Mouse (Mus musculus): Measurements from ENCODE around the gene Hoxc6.

Gene Hoxc6

DNA sequence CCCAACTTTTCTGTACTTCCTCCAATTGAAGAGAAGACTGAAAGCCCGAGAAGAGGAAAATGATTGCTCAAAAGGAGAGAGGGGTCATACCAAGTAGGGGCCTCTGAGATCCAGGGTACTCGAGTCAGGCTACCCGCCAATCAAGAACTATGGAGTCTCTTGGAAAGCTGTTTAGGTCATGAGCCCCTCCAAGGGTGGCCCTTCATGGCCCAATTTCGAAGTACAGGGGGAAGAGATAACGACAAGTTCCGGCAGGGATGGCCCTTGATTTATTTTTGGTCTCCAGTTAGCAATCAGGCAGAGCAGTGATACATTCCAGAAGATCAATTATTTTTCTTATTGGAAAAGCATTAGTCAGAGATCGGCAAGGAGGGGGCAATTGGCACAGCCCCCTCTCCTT lies 6.3 kb upstream of the Hoxc6 start:
- DNase-seq (ENCODE audit: low read depth) = no peak

DNA sequence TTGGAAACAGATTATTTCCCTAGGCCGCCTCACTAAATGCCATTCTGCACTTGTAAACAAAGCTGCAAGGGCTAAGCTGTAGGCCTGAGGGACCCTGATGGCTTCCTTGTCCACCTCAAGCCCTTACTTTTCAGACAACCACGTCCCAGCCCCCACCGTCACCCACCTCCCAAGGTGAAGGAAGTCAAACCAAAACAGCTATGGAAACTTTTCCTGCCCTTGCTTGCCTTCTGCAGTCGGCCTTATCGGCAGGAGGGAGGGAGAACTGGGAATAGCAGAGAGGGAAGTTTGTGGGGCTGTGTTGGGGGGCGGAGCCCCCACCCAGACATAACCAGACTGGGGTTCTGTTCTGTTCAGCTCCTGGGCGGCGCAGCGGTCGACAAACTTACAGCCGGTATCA lies 5.9 kb upstream of the Hoxc6 start:
- DNase-seq (ENCODE audit: low read depth) = no peak

DNA sequence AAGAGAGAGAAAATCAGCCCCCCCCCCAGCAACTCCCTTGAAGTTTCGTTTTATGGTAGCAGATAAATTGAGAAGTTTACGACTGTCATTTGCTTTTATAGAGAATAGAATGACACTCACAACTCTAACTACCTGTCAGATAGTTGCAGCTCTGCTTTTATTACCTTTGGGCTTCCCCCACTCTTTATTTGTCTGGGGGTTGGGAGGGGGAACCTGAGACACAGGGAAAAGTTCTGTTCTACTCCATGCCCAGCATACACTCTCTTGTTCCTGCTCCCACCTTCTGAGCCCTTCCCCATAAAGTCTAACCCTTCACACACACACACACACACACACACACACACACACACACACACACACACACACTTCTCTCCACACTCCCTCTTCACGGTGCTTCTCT lies 5.2 kb upstream of the Hoxc6 start:
- DNase-seq (ENCODE audit: low read depth) = no peak

DNA sequence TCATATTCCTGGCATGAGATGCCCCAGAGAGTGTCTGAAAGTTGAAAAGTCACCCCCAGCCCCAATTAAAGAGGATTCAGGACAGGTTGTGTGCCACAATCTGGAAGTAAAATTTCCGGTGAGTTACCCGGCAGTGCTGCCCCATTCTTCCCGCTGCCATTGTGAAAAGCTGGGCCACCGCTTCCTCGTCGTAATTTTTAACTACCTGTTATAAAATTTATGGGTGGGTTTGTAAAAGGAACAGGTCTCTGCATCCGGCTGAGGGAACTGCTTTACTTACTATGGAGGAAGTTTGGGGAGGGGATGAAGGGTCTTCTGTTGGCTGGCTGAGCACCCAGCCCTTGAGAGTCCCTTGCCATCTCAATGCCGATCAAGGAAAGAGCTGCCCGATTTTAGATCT lies 1.5 kb upstream of the Hoxc6 start:
- DNase-seq (ENCODE audit: low read depth) = no peak

DNA sequence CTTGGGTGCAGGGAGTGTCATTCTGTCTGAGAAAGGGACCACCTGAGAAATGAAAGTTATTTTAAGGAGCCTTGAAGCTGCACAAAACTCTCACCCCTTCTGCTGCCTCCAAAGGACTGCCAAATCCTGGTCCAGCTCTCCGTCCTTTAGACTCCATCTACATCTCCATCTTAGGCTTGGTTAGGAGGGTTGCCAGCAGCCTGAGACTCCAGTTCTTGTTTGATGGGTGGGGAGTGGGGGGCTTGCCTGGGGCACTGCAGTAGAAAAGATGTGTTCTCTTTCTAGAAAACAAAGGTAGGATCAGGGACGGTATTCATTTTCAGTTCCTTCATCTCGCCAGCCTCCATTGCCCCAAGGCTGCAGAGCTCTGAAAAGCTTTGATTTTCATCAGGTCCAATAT lies 626 bp upstream of the Hoxc6 start:
- no peak for DNase-seq (ENCODE audit: low read depth)

DNA sequence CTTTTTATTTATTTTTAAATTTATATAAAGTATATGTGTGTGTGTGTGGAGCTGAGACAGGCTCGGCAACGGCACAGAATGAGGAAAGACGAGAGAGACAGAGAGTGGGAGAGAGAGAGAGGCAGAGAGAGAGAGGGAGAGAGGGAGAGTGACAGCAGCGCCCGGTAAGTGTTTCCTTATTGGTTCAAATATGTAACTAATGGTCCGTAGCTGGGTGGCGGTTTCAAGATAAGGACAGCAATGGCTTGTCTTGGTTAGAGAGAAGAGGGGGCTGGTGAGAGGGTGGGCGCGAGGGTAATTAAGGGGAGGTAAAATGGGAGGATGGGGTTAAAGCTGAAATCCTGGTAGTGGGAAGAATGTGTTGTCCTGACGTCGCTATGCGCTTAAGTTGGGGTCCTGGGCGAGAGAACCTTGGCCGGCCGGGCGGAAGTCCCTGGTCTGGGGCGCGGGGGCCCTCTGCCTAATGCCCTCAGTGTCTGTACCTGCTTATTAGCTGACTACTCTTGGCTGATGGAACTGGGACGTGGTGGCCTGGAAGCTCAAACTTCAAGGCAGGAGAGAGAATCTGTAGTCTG lies 638 bp downstream of the Hoxc6 start:
- DNase-seq (ENCODE audit: low read depth) = no peak

DNA sequence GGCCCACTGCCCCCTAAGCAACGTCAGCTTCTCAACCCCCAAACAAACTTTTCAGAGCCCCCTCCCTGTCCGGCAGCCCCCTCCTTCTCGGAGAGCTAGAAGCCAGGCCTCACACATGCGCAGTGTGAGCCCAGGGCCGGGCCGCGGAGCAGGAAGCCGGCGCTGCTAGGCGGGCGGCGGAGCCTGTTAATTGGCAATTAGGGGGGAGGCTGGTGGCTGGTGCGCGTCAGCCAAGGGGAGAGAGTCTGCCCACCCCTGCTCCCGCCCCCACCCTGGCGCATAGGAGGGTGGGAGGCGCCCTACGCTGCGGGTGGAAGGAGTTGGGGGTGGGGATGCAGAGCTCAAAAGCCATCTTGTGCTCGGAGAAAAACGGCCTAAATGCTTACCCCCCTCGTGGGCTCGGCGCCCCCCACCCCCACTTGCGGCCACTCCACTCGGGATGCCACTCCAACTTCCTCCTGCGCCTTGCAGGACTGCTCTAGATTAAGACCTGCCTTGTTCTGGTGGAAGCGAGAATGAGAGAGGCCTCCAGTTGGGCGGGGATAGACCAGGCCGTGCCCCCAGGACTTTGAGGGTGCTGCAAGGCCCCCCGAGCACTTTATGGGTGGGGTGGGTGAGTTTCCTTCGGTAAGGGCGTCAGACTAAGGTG lies 1.2 kb downstream of the Hoxc6 start:
- DNase-seq (ENCODE audit: low read depth) = peak; percentile 70

DNA sequence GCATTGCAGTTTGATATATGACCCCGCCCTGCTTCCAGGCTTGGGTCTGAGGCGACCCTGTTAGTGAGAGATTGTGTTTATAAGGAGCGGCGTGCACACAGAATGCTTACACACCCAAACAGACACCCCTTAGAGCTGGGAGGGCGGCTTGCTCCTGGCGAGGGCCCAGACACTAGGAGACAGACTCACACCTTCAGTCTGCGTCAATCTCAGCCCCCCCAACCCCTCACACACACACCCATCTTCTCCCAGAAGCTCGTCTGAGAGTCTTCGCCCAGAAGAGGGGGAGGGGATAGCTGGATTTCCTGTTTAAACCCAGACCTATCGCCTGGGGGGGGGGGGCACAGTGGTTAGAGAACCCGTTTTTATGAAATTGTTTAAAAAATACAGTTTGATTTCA lies 1.9 kb downstream of the Hoxc6 start:
- no peak for DNase-seq (ENCODE audit: low read depth)

DNA sequence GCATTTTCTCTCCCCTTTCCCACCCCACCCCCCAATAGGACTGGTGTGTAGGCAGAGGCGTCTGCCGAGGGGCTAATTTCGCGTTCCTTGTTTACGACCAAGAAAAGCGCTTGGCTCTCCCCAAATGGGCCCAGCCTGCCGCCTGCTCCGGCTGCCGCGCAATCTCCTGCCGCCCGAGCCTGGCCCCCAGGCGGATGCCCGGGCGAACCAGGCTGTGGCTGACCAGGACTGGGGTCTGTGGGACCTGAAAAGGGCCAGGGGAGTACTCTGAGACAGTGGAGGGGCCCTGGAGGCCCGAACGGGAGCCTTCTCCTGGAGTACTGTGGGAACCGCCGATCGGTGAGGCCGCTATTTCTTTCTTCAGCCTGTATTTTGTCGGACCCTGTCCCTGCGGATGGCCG lies 2.4 kb downstream of the Hoxc6 start:
- no peak for DNase-seq (ENCODE audit: low read depth)

DNA sequence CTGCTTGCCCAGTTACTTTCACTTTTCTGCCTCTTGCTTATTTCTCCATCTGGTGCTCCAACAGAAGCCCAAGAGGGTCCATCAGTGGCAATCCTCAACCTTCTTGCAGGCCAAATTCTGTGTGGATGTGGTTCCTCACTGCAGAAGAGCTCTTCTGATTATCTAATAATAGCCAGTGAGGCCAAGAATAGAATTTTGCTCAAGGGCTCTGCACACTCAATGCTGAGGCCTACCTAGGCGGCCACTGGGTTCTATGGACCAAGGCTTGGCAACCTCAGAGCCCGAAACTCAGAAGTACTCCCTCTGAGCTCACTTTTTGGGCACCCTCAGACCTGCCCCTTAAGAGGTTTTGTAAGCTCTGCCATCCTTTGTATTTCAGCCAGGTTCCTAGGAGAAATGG lies 3.3 kb downstream of the Hoxc6 start:
- no peak for DNase-seq (ENCODE audit: low read depth)

DNA sequence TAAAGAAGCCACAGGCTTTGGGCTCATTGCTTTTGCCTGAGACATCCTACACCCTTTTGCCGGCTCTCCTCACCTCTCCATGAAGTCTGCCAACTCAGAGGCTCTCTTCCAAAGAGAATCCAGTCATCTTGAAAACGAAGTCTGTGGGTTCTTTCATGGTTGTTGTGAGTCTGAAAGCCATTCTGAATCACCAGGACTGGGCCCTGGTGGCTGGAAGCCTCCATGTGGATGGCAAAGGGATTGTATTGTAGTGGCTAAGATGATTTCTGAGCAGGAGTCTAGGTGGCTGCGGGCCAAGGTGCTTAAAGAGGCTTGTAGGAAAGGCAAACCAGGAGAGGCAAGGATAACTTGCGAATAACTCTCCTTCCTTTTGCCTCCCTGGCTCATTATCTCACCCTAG lies 4.1 kb downstream of the Hoxc6 start:
- no peak for DNase-seq (ENCODE audit: low read depth)

DNA sequence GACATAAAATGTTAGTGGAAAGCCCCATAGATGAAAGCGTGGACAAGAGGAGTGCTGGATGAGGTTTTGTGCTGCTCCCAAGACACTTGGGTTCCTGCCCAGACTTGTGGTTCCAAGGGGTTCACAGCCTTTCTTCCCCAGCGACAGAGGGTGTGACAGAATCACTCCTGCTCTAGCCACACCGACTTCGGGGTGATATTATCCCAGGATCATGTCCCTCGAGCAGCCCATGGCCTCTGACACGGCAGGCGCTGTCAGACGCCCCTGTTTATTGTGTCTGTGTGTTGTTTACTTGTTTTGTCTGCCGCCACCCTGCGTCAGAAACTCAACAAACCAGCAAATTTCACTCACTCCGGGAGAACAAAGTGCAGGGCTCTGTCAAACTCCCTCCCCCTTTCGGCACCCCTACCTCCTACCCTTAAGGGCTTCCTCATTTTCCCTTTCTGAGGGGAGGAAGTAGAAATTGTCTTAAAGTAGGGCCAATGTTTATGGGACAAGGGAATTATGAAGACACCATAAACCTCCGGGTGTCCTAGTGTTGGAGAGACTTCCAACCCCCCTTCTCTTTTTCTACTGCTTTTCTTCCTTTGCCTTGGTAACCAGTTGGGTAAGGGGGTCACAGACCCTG lies 4.9 kb downstream of the Hoxc6 start:
- DNase-seq (ENCODE audit: low read depth) = no peak

DNA sequence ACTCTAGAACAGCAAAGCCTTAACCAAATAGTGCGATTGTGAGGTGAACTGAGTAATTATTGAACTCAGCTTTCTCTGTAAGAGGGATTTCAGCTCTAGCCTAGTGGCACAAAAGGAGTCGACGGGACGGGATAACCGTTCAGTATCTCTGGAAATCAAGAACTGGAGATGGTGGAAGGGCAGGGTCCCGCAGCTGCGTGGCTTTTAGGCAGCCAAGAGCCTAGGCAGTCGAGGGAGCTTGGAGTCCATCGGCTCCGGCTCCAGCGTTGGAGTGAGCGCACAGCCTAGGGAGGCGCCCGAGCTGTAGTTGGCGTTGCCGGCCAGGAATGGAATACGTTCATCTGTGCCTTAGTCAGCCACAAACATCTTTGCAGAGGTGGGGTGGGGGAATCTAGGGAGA lies 7.3 kb downstream of the Hoxc6 start:
- no peak for DNase-seq (ENCODE audit: low read depth)

DNA sequence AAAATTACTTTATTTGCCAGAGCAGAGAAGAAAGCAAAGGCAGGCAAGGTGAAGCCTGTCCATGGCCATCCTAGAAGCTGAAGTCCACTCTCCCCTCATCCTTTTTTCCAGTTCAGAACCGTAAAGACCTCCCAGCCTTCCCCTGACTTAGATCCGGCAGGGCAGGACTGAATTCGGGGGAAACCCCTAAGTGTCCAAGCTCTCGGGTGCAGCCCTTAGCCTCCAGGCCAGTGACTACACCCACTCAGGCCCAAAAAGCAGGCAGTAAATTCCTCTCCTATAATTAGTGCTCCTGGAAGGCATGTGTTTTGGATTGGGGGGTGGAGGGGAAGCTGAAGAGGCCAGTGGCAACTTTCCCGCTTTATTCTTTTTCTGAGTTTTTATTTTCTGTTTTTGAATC lies 7.7 kb downstream of the Hoxc6 start:
- no peak for DNase-seq (ENCODE audit: low read depth)

DNA sequence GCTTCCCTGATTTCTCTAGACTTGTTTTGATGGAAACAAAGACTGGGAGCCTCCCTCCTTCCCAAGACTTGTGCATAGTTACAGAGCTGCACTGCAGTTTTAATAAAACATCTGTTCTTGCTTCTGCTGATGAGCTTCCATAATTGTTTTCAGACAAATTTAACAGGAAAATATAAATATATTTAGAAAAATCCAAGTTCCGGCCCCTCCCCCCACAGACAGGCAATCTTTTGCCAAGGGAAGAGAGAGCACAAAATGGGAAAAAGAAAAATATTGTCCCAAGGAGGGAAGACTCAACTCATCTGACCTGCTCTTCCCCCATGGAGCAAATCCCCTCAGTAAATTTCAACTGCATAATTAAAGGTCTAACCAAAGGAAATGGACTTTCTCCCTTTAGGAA lies 8.3 kb downstream of the Hoxc6 start:
- DNase-seq (ENCODE audit: low read depth) = no peak

DNA sequence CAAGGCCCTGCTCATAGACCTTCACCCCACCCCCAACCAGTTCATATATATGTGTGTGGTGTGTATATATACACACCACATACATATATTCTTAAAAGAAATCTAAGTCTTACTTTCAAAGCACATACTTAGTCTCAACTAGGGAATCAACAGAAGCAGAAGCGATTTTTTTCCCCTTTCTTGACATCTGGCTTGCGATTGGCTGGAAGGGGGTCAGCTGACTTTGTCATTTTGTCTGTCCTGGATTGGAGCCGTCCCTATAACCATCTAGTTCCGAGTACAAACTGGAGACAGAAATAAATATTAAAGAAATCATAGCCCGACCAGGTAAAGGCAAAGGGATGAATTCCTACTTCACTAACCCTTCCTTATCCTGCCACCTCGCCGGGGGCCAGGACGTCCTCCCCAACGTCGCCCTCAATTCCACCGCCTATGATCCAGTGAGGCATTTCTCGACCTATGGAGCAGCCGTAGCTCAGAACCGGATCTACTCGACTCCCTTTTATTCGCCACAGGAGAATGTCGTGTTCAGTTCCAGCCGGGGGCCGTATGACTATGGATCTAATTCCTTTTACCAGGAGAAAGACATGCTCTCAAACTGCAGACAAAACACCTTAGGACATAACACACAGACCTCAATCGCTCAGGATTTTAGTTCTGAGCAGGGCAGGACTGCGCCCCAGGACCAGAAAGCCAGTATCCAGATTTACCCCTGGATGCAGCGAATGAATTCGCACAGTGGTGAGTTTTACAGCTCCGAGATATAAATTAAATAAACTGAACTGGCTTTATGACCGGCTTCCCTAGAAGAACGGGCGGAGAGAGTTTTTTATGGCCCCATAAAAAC lies 11.4 kb downstream of the Hoxc6 start:
- no peak for DNase-seq (ENCODE audit: low read depth)

DNA sequence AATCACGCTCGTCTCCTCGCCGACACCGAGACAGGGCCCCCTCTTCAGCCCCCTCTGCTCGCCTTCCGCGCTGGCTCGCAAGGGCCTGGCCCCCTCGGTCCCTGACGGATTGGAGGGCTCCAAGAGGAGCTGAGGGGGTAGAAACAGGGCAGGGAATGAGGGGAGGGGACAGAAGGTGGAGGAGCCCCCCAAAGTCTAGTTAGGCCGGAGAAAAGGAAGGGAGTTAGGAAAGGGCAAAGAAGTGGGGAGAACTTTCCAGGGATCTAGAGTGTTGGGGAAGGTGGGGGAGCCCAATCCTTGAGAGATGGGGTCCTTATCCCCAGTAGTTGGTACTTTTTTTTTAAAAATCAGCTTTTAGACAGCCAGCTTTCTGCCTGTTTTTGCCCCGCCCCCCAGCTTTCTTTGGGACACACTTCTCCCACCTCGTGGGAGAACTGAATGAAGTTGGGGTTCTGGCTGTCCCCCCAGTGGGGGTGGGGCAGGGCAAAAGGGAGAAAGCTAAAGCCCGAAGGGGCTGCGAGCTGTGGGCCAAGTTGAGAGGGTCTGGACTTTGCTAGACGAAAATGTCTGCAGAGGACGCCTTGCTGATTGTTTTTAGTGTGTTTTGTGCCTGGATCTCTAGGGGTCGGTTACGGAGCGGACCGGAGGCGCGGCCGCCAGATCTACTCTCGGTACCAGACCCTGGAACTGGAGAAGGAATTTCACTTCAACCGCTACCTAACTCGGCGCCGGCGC lies 12.2 kb downstream of the Hoxc6 start:
- no peak for DNase-seq (ENCODE audit: low read depth)

DNA sequence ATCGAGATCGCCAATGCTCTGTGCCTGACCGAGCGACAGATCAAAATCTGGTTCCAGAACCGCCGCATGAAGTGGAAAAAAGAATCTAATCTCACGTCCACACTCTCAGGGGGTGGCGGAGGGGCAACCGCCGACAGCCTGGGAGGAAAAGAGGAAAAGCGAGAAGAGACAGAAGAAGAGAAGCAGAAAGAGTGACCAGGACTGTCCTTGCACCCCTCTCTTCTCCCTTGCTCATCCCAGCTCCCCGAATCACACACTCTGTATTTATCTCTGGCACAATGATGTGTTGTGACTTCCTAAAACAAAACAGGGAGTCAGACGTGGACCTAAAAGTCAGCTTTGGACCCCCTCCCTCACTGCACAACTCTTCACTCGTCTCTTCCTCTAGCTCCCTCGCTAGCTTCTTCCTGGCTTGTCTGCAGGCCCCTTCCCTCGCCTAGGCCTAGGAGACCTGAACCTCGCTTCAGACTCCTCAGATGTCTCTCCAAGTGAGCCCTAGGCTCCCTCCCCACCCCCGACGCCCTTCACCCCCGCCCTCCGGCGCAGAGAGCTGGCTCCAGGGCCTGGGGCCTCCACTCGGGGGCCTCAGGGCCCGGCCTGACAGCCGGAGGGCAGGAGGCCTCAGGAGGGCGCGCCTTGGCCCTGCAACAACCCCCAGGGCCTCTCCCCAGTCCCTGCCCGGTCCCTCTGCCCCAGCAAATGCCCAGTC lies 12.9 kb downstream of the Hoxc6 start:
- no peak for DNase-seq (ENCODE audit: low read depth)

DNA sequence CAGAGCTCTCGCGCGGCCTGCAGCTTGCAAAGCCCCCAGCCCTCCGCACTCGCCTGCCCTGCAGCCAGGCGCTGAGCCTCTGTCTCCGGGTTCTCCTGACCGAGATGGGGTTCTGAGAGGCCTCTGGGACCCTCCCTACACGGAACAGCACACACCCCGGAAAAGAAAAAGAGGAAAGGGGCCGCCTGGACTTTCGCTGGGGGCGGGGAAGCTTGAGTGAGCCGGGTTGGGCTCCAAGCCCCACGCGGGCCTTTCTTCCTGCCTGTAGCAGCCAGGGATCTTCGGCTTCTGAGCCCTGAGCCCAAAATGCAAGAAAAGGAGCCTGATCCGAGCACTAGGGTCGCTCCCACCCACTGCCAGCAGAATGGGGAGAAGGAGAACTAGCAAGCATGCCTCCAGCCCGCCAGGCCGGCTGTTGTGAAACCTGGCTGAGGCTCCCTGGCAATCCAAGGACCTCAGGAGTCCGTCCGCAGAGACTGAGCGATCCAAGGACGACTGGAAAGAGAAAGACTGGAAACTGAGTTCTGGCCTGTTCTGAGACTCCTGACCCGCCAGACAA lies 13.9 kb downstream of the Hoxc6 start:
- DNase-seq (ENCODE audit: low read depth) = no peak

DNA sequence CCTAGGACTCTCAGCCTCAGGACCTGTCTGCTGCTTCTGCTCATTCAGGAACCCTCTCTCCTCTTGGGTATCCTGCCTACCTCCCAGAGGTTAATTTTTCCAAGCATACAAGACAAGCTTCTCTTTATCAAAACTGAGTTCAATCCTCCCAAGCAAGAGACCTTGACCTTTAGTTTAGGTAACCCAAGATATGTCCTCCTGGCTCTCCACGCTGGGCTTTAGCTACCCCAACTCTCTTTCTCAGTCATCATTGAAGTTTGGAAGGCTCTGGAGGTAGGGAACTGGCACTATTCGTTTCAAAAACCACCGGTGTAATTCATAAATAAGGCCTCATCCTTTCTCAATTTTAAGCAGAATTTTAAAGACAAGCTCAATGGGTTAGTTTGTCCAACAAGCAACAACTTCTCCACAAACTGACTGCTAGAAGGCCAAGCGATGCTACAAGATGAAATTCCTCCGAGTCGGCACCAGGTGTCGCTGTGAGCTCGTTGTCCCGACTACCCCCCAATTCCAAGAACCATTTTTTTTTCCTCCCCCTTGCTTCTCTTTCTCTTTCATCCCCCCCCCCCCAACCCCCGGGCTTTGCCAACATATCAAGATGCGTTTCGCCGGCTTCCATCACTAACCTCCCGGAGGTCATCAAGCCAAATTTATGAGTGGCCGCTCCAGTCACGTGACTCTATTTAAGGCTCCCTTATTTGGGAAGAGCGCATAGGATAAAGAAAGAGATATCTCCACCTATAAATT lies 15.4 kb downstream of the Hoxc6 start:
- DNase-seq (ENCODE audit: low read depth) = peak; percentile 42
